Mouse (Mus musculus): ENCODE results near the gene Orm2. TPM values are rescaled to one million over a fixed set of nuclear protein-coding genes. Genes with fewer than 3 reads are reported as not detected.

The Orm2 gene
- not detected for total RNA-seq (2023)

DNA sequence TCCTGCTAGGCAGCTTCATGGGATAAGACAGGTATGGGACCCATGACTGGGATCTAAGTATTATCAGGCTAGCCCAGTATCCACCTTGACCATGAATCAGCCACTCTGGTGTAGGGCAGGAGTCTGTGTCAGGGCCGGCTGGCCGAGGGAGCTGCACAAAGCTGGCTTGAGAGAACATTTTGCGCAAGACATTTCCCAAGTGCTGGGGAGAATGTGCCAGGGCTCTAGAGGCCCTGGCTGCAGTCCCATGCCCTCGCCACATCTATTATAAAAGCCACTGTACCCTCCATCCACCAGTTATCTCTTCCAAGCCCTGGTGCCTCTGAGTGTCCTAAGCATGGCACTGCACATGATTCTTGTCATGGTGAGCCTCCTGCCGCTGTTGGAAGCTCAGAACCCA is at the start of gene Orm2:
Gene Orm2 (plus strand): TSS at position 300 of the 400 bp plus-strand sequence.

GRCm38 (mm10) chr4:63344295-63344694 is 18.0 kb upstream of the Orm2 start, which contains the start of gene Orm1:
TSS of gene Orm1 (plus strand) at chr4:63344560.

DNA sequence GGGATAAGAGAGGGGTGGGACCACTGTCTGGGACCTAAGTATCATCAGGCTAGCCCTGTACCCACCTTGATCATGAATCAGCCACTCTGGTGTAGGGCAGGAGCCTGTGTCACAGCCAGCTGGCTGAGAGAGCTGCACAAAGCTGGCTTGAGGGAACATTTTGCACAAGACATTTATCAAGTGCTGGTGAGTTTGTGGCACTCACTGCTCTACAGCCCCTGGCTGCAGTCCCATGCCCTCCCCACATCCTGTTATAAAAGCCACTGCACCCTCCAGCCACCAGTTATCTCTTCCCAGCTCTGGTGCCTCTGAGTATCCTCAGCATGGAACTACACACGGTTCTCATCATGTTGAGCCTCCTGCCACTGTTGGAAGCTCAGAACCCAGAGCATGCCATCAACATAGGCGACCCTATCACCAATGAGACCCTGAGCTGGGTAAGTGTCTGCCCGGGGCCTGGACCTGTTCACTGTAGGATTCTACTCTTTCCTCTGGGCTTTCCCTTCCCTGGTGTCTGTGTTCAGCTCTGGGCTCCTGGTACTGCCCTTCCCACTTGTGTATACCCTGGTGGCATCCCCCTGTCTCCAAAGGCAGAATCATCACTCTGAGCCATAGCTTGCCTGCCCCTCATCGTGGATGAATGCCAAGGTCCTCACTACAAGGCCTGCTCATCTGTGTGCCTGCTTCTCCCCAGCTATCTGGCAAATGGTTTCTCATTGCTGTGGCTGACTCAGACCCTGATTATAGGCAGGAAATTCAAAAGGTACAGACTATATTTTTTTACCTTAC is 6.2 kb upstream of the Orm2 start, which contains the start of gene Orm3:
Gene Orm3 (plus strand): TSS at position 286 of the 789 bp plus-strand sequence.

DNA sequence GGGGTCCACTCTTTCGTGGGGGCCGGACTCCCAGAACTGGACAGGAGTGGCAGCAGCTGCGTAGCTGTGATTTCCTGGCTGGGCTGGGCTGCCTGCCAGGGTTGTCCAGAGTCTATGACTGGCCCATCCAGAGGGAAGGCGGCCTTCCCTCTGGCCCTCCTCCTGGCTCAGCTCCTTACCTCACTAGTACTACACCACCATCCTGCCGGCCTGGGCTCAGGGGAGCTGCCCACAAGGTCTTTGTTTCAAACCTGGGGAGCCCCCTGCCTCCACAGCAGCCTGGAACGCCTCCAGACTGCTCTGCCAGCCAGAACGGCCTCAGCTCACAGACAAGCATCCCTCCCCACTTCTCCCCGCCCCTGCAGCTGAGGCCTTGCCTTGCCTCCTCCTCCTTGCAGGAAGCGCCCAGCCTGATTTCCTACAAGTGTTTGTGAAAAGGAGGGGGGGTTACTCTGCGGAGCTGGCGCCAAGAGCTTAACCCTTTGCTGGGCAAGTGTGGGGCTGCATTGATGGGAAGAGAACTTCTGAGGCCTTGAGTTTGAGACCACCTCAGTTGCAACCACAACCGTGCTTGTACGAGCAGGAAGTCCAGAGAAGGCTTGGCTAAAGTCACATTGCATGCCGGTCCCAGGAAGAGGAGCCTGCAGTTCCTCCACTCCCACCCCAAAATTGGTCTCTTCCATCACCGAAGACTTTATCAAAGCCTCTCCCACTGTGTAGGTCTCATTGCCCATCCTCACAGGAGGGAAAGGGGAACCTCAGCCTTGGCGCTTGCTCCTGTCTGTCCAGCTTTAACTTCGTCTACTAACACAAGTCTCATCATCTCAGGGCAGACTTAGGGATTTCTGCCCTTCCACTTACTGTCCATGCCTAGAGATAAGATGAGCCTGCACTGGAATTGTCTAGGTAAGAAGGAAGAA is 41.1 kb downstream of the Orm2 start, which contains the start of gene Akna:
Gene Akna (minus strand): TSS at position 315 of the 920 bp plus-strand sequence.

Other genes starting within 250 kb of the Orm2 start
- gene Ambp, start 207.7 kb upstream of the Orm2 start, total RNA-seq (2023), result not detected
- gene Kif12, start 190.3 kb upstream of the Orm2 start, total RNA-seq (2023), result not detected
- gene Col27a1, start 148.4 kb upstream of the Orm2 start, total RNA-seq (2023), result 10 to 100 TPM in 1 of 2 experiments, 1 to 10 TPM in 1; 8.7 to 10.4 TPM
- not detected for gene Orm1, start 17.9 kb upstream of the Orm2 start, total RNA-seq (2023)
- gene Orm3, start 6.3 kb upstream of the Orm2 start, total RNA-seq (2023), result not detected
- 100 to 1,000 TPM; 272 to 376 TPM for gene Akna, start 40.9 kb downstream of the Orm2 start, total RNA-seq (2023)
- 10 to 100 TPM; 62.7 to 74.4 TPM for gene Whrn, start 133.5 kb downstream of the Orm2 start, total RNA-seq (2023)
- 10 to 100 TPM; 83.2 to 83.3 TPM for gene Atp6v1g1, start 182.3 kb downstream of the Orm2 start, total RNA-seq (2023)
- 10 to 100 TPM; 16.7 to 19.1 TPM for gene Tmem268, start 196.3 kb downstream of the Orm2 start, total RNA-seq (2023)
- not detected for gene Gm11213, start 242.8 kb downstream of the Orm2 start, total RNA-seq (2023)

All from B cell, adult 67 days (primary cell).